ENCODE assay signal across 20 mouse cellular contexts in the genomic region with DNA sequence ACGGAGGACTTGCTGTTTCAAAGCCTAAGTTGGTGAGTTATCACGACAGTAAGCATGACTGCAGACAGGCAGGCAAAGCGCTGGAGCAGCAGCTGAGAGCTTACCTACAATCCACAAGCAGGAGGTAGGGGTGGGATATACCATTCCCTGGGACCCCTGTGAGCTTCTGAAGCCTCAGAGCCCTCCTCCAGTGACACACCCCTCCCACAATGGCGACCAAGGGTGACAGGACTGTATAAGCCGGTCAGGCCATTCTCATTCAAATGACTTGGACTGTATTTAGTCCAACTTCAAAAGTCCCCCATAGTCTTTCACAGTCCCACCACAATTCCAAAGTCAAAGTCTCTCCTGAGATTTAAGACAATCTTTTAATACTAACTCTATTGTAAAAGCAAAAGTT. TPM values are rescaled to one million over a fixed set of nuclear protein-coding genes. Genes with fewer than 3 reads are reported as not detected.
A peak's percentile ranks its signal among the peaks of the same experiment; 100 is the strongest.
DNase-seq lines count a peak whose midpoint lies in the region; TF ChIP-seq lines count a peak whose summit lies in the region.
"Had no signal": no experiment of that assay in that cellular context is flagged by ENCODE, and none has a peak within 500 bp of the region (broad histone marks: within the 10 kb centered on the region; RNA-seq: fewer than 3 reads in every experiment).

No protein-coding gene starts in this region.

- H3K36me3 ChIP-seq in ES-E14 (ENCODE audit: control insufficient read depth, insufficient read depth, low read length, poor library complexity, severe bottlenecking) = no peaks in the 10 kb centered on the region
- H3K36me3 ChIP-seq: embryonic facial prominence, embryonic 10.5 days; embryonic facial prominence, embryonic 12.5 days; forebrain, embryonic 15.5 days had no signal

- H3K9ac ChIP-seq in ES-E14 (ENCODE audit: insufficient read depth, low read depth, low read length, poor library complexity, severe bottlenecking) = no peak overlapping the region
- H3K9ac ChIP-seq: embryonic facial prominence, embryonic 12.5 days; forebrain, embryonic 13.5 days; forebrain, embryonic 15.5 days; forebrain, postnatal 0 days had no signal

- no peak overlapping the region for H3K4me3 ChIP-seq in ES-E14 (ENCODE audit: insufficient read depth in 1 of 2, low read depth in 1 of 2, low read length in 2 of 2, poor library complexity in 1 of 2, severe bottlenecking in 1 of 2)
- H3K4me3 ChIP-seq: embryonic facial prominence, embryonic 10.5 days; embryonic facial prominence, embryonic 12.5 days; forebrain, embryonic 13.5 days; forebrain, embryonic 15.5 days had no signal

- intact Hi-C loops in heart, postnatal 10 days (cut with DNase I) = no loop called here

- no peaks in the 10 kb centered on the region for H3K9me3 ChIP-seq in ES-E14 (ENCODE audit: control insufficient read depth, insufficient read depth, low read depth, low read length)
- H3K9me3 ChIP-seq: embryonic facial prominence, embryonic 10.5 days; embryonic facial prominence, embryonic 12.5 days; forebrain, embryonic 15.5 days had no signal

- H3K27ac ChIP-seq in ES-E14 (ENCODE audit: insufficient read depth, low read depth, low read length, poor library complexity, severe bottlenecking) = no peak overlapping the region
- H3K27ac ChIP-seq: embryonic facial prominence, embryonic 10.5 days; embryonic facial prominence, embryonic 12.5 days; forebrain, embryonic 13.5 days; forebrain, embryonic 15.5 days had no signal

- in situ Hi-C loops in ES-E14 (cut with MboI; ENCODE audit: low sequenced_read_pairs in 2 of 2, unreplicated experiment in 2 of 2) = no loop called here

- DNase-seq in heart, adult 11 months = peak; percentile 72
- DNase-seq in heart, postnatal 10 days = no peak
- DNase-seq in ES-E14 (ENCODE audit: low read depth, low spot score) = peak; percentile 40
- peak; percentile 73 for DNase-seq in ZHBTc4 (ENCODE audit: low read depth, low spot score)
- no peak for DNase-seq in urinary bladder, postnatal 10 days (ENCODE audit: low spot score)
- no peak for DNase-seq in layer of hippocampus, adult 9-11 months
- DNase-seq: adrenal gland, adult 8-10 months; adrenal gland, postnatal 14 days; adrenal gland, postnatal 36 days; B cell, adult 2 months; cerebellum, adult 11-12 months; cerebellum, adult 2 months; cerebellum, adult 9-10 months; cerebellum, postnatal 10 days; cerebellum, postnatal 25 days; forebrain, postnatal 0 days had no signal

- H3K4me1 ChIP-seq in ES-E14 (ENCODE audit: control insufficient read depth in 2 of 2, insufficient read depth in 2 of 2, low read length in 2 of 2, poor library complexity in 1 of 2) = peaks cover 0 to 5% of the 10 kb centered on the region in 2 experiments; a peak in 2 of 4 replicates
- H3K4me1 ChIP-seq: embryonic facial prominence, embryonic 10.5 days; embryonic facial prominence, embryonic 12.5 days; forebrain, embryonic 13.5 days; forebrain, embryonic 15.5 days had no signal

TF ChIP-seq in ES-E14, 5 proteins besides CTCF, POLR2A, EP300 and RAD21:
- TF ChIP-seq MAFK (IDR thresholded peaks at IDR 0.05; ENCODE audit: insufficient read depth, low read depth, low read length) = no peak
- TF ChIP-seq CHD2 (IDR thresholded peaks at IDR 0.05; ENCODE audit: low read depth, low read length) = no peak
- TF ChIP-seq HCFC1 (IDR thresholded peaks at IDR 0.05; ENCODE audit: borderline replicate concordance, insufficient read depth, low read length) = no peak
- TF ChIP-seq ZNF384 (IDR thresholded peaks at IDR 0.05; ENCODE audit: low read depth, low read length) = no peak
- TF ChIP-seq ZC3H11A (IDR thresholded peaks at IDR 0.05; ENCODE audit: borderline replicate concordance, low read depth, low read length) = no peak

RNA-seq across cellular contexts. Expression of gene Mturn, which starts 8.5 kb away (rescaled TPM):
- 10 to 100 TPM; 12.1 to 12.7 TPM for total RNA-seq in heart, postnatal 10 days (2021)
- total RNA-seq in ES-E14 (2012; rRNA removed) = 4.2 and 6.4 TPM in 2 replicates

Comparison
In these comparisons a context has a peak if more than half of its experiments do, and no peak if none do; other contexts are left out.
1. DNase-seq: peak in heart, adult 11 months (single experiment), ES-E14 (single experiment) and ZHBTc4 (single experiment); none in heart, postnatal 10 days (0 of 2), urinary bladder, postnatal 10 days (single experiment) and layer of hippocampus, adult 9-11 months (single experiment).